Mouse (Mus musculus) liver, embryonic 14.5 days (tissue): ENCODE results near the gene Boll.

Experiments used
- CTCF ChIP-seq: IDR thresholded peaks from 2 replicates; pipeline ENCODE4 v1.5.1; 2016; ENCODE audit warnings: antibody characterized with exemption, low read depth, control low read depth
- EP300 ChIP-seq: IDR thresholded peaks from 2 replicates; pipeline ENCODE4 v1.6.1; 2016; ENCODE audit warnings: antibody characterized with exemption, low read depth

DNA sequence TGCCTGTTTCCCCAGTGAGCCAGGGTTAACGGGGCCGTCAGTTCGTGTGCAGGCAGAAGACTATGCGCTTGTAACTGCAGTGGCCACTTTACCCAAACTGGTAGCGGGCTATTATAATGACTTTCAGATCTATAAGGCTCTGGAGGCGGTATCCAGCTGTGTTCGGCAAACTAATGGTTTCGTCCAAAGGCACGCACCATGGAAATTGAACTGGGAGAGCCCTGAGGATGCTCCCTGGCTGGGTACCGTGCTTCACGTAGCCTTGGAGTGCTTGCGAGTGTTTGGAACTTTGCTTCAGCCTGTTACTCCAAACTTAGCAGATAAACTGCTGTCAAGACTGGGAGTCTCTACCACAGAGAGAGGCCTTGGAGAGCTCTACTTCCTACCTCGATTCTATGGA lies 124.8 kb downstream of the Boll start:
- TF ChIP-seq EP300: no peak
- no peak for TF ChIP-seq CTCF
